Mouse (Mus musculus) forelimb bud, embryonic 11.5 days (tissue): ENCODE data around the gene Mapk13.
"Not testable (repeated sequence)": the region's sequence is repeated elsewhere in the genome, so short reads cannot be mapped to it uniquely, and the experiment has no call there.

Experiments
- DNase-seq: peaks from one replicate; pipeline ENCODE4 v3.0.0-alpha.2; 2012; ENCODE audit warnings: low read depth, low spot score

Gene Mapk13

GRCm38 (mm10) chr17:28814529-28815097 lies 45.5 kb downstream of the Mapk13 start:
- no peak for DNase-seq

GRCm38 (mm10) chr17:28815384-28816004 lies 46.4 kb downstream of the Mapk13 start:
- no peak for DNase-seq

DNA sequence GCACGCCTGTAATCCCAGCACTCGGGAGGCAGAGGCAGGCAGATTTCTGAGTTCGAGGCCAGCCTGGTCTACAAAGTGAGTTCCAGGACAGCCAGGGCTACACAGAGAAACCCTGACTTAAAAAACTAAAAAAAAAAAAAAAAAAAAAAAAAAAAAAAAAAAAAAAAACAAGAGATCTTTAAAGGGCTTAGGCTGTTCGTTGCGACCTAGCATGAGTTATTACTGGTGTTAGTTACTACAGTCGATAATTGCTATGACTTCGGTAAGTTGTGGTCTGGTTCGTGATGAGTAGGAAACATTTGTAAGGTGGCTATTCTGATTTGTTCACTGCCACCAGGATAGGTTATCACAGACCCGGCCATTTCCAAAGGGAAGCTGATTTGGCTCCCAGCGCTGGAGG lies 47.2 kb downstream of the Mapk13 start:
- DNase-seq, result not testable (repeated sequence)

DNA sequence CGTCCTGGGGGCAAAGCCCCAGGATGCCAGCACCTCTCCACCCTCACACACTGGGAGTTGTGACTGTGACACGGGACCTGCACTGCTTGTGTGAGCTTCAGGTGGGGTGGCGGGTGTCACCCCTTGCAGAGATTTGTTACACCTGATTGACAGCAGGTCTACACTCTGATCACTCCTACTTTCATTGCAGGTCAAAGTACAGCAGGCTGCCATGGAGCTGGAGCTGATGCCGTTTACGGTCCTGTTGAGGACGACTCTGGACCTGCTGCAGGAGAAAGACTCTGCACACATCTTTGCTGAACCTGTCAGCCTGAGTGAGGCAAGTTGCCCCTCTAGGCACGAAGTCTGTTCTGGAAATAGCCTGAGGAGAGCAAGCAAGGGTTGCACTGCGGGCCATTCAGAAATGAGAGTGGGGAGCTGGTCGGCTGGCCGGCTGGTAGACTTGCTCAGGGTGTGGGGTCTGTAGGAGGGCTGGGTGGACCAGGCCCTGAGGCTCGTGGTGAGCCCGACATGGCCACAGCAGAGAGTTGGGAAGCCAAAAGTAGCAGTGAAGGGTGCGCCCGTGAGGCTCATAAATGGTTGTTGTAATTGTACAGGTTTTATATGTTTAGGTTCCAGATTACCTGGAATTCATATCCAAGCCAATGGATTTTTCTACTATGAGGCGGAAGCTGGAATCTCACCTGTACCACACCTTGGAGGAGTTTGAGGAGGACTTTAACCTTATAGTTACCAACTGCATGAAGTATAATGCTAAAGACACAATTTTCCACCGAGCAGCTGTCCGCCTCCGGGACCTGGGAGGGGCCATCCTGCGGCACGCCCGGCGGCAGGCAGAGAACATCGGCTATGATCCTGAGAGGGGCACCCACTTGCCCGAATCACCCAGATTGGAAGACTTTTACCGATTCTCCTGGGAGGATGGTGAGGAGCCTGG lies 48.0 kb downstream of the Mapk13 start:
- no peak for DNase-seq

GRCm38 (mm10) chr17:28820189-28820588 lies 51.1 kb downstream of the Mapk13 start:
- DNase-seq, result no peak

DNA sequence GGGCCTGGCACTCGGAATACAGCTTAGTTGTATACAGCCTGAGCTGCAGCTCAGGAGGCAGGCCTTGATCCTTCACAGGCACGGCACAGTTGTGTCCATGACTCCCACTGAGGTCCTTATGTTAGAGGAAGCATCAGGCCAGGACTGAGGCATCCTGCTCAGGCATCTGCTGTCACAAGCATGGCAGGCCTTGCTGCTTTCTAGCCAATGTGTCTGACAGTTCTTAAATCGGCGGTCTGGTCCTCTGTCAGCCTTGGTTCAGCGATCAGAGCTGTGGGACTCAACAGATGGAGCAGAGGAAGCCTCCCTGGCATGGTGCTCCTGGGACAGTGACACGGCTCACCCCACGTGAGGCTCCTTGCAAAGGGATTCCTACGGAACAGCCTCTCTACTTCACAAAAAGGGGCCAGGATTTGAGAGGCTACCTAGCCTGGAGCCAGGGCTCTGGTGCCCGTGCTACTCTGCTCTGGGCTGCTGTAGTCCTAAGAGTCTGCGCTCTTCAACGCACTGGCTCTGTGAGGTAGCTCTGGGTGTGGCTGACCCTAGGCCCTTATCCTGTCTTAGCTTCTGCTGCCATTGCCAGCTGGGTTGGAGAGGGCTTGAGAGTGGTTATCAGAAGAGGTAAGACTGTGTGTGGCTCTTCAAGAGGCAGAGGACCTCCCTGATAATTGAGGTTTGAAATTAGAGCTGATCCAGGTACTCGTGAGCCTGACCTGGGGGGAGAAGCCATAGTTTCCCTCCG lies 54.1 kb downstream of the Mapk13 start:
- no peak for DNase-seq

DNA sequence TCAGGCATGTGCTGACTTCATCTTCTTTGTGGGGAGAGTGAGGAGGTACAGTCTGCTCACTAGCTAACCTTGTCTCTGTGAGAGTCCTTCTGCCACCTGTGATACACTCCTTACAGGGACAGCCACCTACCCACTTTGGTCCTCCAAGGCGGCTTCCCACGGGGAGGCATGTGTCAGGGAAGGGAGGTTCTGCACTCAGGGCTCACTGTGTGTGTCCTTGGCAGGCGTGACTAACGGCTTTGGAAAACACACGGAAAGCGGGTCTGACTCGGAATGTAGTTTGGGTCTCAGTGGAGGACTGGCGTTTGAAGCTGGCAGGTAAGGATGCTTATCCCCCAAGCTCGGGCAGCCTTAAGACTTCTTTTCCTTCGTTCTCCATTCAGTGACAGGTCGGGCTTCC lies 54.7 kb downstream of the Mapk13 start:
- DNase-seq, result no peak

- no peak for DNase-seq
These were observed 55.8 kb downstream of the Mapk13 start for GRCm38 (mm10) chr17:28824896-28825295.

- DNase-seq, result no peak
These were observed 56.4 kb downstream of the Mapk13 start for GRCm38 (mm10) chr17:28825359-28826041.

DNA sequence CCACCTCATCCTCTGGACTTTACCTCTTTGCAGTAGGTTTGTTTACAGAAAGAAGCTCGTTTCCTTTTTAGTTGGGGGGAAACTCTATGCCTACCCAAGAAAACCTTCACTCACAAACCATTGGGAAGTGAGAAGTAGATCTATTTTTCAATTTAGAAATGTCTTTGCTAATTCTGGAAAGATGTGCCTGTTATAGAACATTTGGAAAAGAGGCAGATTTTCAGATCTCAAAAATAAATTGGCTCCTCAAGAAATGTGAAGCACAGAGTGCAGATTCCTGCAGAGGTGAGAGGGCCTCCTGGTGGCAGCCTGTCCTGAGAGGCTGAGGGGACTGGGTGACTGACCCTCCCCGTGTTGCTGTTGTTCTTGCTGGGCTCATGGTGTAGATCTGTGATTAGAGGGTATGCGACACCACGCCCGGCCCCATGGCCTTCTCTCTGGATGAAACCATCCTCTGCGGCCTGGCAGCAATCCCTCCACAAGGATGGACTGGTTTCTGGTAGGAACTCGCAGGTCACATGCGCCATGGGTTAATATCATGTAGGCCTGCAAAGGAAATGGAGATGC lies 58.7 kb downstream of the Mapk13 start:
- DNase-seq, result no peak

DNA sequence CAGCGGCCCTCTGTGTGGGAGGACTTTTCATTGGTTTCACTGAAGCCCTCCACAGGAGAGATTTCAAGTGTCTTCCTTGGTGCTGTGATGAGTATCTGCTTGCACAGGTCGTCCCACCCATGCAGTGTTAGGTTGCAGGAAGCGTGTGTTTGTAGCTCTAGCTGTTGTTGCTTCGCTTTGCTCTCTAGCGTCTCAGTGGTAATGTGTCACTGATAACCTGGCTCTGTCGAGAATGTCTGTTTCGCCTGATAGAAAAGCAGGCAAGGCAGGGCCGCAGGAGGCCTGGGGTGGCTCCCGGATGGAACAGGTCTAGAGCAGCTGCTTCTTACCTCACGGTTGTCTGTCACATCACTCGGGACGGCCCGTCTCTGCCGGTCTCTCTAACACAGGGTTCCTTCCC lies 60.0 kb downstream of the Mapk13 start:
- no peak for DNase-seq
